Mouse (Mus musculus): ENCODE measurements at regions not wholly inside any gene's neighbourhood (a gene's known extent, or its start where the extent isn't known, plus 50 kb on each side); places are given as distances from the start of the nearest gene placed in this dataset.
A peak's percentile ranks its signal among the peaks of the same experiment; 100 is the strongest.

- Histone ChIP-seq H3K27me3 (ENCODE audit: insufficient read depth, poor library complexity, severe bottlenecking) (no peaks in the 10 kb centered on the region), H3K4me3 (peak overlapping the region; percentile 46), H3K36me3 (no peaks in the 10 kb centered on the region), H3K4me1 (peaks cover 9% of the 10 kb centered on the region), H3K9me3 (no peaks in the 10 kb centered on the region), H3K27ac (0 out of 2 replicates have a peak overlapping the region, but pooled peaks have one; percentile 52)
- DNase-seq (ENCODE audit: low spot score), result no peak
- WGBS, result 22% methylated on average over 6 of the region's 6 CpGs
Observed at GRCm38 (mm10) chr1:61203612-61204011, 225.9 kb downstream of the Icos start.

GRCm38 (mm10) chr1:61205137-61205536 lies 227.4 kb downstream of the Icos start:
- H3K9me3 ChIP-seq, result no peaks in the 10 kb centered on the region

GRCm38 (mm10) chr1:61206861-61207380 lies 229.2 kb downstream of the Icos start:
- Histone ChIP-seq H3K36me3 (no peaks in the 10 kb centered on the region), H3K27ac (no peak overlapping the region), H3K9me3 (no peaks in the 10 kb centered on the region), H3K4me3 (no peak overlapping the region), H3K27me3 (ENCODE audit: insufficient read depth, poor library complexity, severe bottlenecking) (no peaks in the 10 kb centered on the region), H3K4me1 (peaks cover 9% of the 10 kb centered on the region)
- DNase-seq (ENCODE audit: low spot score), result no peak
- WGBS, result 77% methylated on average over 6 of the region's 6 CpGs

More at GRCm38 (mm10) chr1:61205137-61205536, 227.4 kb downstream of the Icos start:
- Histone ChIP-seq H3K4me1 (peaks cover 9% of the 10 kb centered on the region), H3K4me3 (no peak overlapping the region), H3K27me3 (ENCODE audit: insufficient read depth, poor library complexity, severe bottlenecking) (no peaks in the 10 kb centered on the region), H3K36me3 (no peaks in the 10 kb centered on the region), H3K27ac (no peak overlapping the region)
- 78% methylated on average over 5 of the region's 5 CpGs for WGBS
- no peak for DNase-seq (ENCODE audit: low spot score)

- Histone ChIP-seq H3K27me3 (ENCODE audit: insufficient read depth, poor library complexity, severe bottlenecking) (no peaks in the 10 kb centered on the region), H3K9me3 (no peaks in the 10 kb centered on the region), H3K4me3 (no peak overlapping the region), H3K4me1 (peaks cover 5% of the 10 kb centered on the region), H3K36me3 (no peaks in the 10 kb centered on the region), H3K27ac (no peak overlapping the region)
- no peak for DNase-seq (ENCODE audit: low spot score)
- WGBS, result 77% methylated on average over 1 of the region's 1 CpGs
Observed at GRCm38 (mm10) chr1:61208386-61208785, 230.7 kb downstream of the Icos start.

- Histone ChIP-seq H3K36me3 (no peaks in the 10 kb centered on the region), H3K9me3 (no peaks in the 10 kb centered on the region), H3K27ac (peak overlapping the region; percentile 47), H3K27me3 (ENCODE audit: insufficient read depth, poor library complexity, severe bottlenecking) (0 out of 2 replicates have a peak, but pooled peaks cover 3% of the 10 kb centered on the region), H3K4me1 (peaks cover 13% of the 10 kb centered on the region), H3K4me3 (no peak overlapping the region)
- DNase-seq (ENCODE audit: low spot score), result no peak
- 44% methylated on average over 1 of the region's 1 CpGs for WGBS
Observed at GRCm38 (mm10) chr1:61221131-61221530, 243.4 kb downstream of the Icos start.

GRCm38 (mm10) chr1:61228942-61229341 lies 251.2 kb downstream of the Icos start:
- 28% methylated on average over 4 of the region's 4 CpGs for WGBS
- H3K4me1 ChIP-seq, result peaks cover 17% of the 10 kb centered on the region
- H3K27ac ChIP-seq, result no peak overlapping the region
- H3K27me3 ChIP-seq (ENCODE audit: insufficient read depth, poor library complexity, severe bottlenecking), result no peaks in the 10 kb centered on the region
- H3K36me3 ChIP-seq, result no peaks in the 10 kb centered on the region
- no peak for DNase-seq (ENCODE audit: low spot score)
- H3K9me3 ChIP-seq, result no peaks in the 10 kb centered on the region
- H3K4me3 ChIP-seq, result no peak overlapping the region

GRCm38 (mm10) chr1:61233001-61233400 lies 255.3 kb downstream of the Icos start:
- Histone ChIP-seq H3K27me3 (ENCODE audit: insufficient read depth, poor library complexity, severe bottlenecking) (no peaks in the 10 kb centered on the region), H3K27ac (no peak overlapping the region), H3K4me3 (no peak overlapping the region), H3K4me1 (peaks cover 23% of the 10 kb centered on the region), H3K36me3 (no peaks in the 10 kb centered on the region), H3K9me3 (no peaks in the 10 kb centered on the region)
- no peak for DNase-seq (ENCODE audit: low spot score)
- WGBS, result 62% methylated on average over 1 of the region's 1 CpGs

- Histone ChIP-seq H3K27me3 (ENCODE audit: insufficient read depth, poor library complexity, severe bottlenecking) (no peaks in the 10 kb centered on the region), H3K27ac (no peak overlapping the region), H3K4me1 (peaks cover 23% of the 10 kb centered on the region), H3K4me3 (peak overlapping the region; percentile 37), H3K36me3 (no peaks in the 10 kb centered on the region), H3K9me3 (no peaks in the 10 kb centered on the region)
- WGBS, result 15% methylated on average over 10 of the region's 10 CpGs
- DNase-seq (ENCODE audit: low spot score), result no peak
Observed at GRCm38 (mm10) chr1:61233476-61234297, 256.0 kb downstream of the Icos start.

- no peak for DNase-seq (ENCODE audit: low spot score)
- H3K4me1 ChIP-seq, result peaks cover 17% of the 10 kb centered on the region
- H3K4me3 ChIP-seq, result peak overlapping the region; percentile 37
- no peak overlapping the region for H3K27ac ChIP-seq
- H3K9me3 ChIP-seq, result no peaks in the 10 kb centered on the region
- 15% methylated on average over 1 of the region's 1 CpGs for WGBS
- no peaks in the 10 kb centered on the region for H3K36me3 ChIP-seq
- H3K27me3 ChIP-seq (ENCODE audit: insufficient read depth, poor library complexity, severe bottlenecking), result no peaks in the 10 kb centered on the region
Observed at GRCm38 (mm10) chr1:61234298-61234682, 256.6 kb downstream of the Icos start.

GRCm38 (mm10) chr1:61236511-61236910 lies 258.8 kb downstream of the Icos start:
- 58% methylated on average over 2 of the region's 2 CpGs for WGBS
- Histone ChIP-seq H3K36me3 (no peaks in the 10 kb centered on the region), H3K27me3 (ENCODE audit: insufficient read depth, poor library complexity, severe bottlenecking) (no peaks in the 10 kb centered on the region), H3K4me3 (no peak overlapping the region), H3K9me3 (no peaks in the 10 kb centered on the region), H3K4me1 (peaks cover 16% of the 10 kb centered on the region), H3K27ac (no peak overlapping the region)
- DNase-seq (ENCODE audit: low spot score), result no peak

GRCm38 (mm10) chr1:61238668-61239067 lies 260.9 kb downstream of the Icos start:
- H3K27me3 ChIP-seq (ENCODE audit: insufficient read depth, poor library complexity, severe bottlenecking), result no peaks in the 10 kb centered on the region
- WGBS, result 83% methylated on average over 3 of the region's 3 CpGs
- H3K4me3 ChIP-seq, result no peak overlapping the region
- H3K36me3 ChIP-seq, result no peaks in the 10 kb centered on the region
- no peak overlapping the region for H3K27ac ChIP-seq
- peaks cover 9% of the 10 kb centered on the region for H3K4me1 ChIP-seq
- DNase-seq (ENCODE audit: low spot score), result no peak
- no peaks in the 10 kb centered on the region for H3K9me3 ChIP-seq

GRCm38 (mm10) chr1:61257561-61257960 lies 279.8 kb downstream of the Icos start:
- no peaks in the 10 kb centered on the region for H3K9me3 ChIP-seq
- no peak overlapping the region for H3K27ac ChIP-seq
- H3K4me1 ChIP-seq, result no peaks in the 10 kb centered on the region
- H3K36me3 ChIP-seq, result no peaks in the 10 kb centered on the region
- H3K27me3 ChIP-seq (ENCODE audit: insufficient read depth, poor library complexity, severe bottlenecking), result no peaks in the 10 kb centered on the region
- no peak for DNase-seq (ENCODE audit: low spot score)
- H3K4me3 ChIP-seq, result no peak overlapping the region

GRCm38 (mm10) chr1:61263466-61263865 lies 285.7 kb downstream of the Icos start:
- no peaks in the 10 kb centered on the region for H3K9me3 ChIP-seq
- H3K4me3 ChIP-seq, result 0 out of 2 replicates have a peak overlapping the region, but pooled peaks have one; percentile 19
- 22% methylated on average over 10 of the region's 10 CpGs for WGBS
- DNase-seq (ENCODE audit: low spot score), result no peak
- H3K27ac ChIP-seq, result no peak overlapping the region; the same call in 1 of the 2 replicates
- peaks cover 10% of the 10 kb centered on the region; the same call in 1 of the 2 replicates for H3K4me1 ChIP-seq
- H3K36me3 ChIP-seq, result no peaks in the 10 kb centered on the region
- H3K27me3 ChIP-seq (ENCODE audit: insufficient read depth, poor library complexity, severe bottlenecking), result no peaks in the 10 kb centered on the region

Data from heart, embryonic 10.5 days (tissue).